13 mouse cellular contexts compared by ENCODE assay signal in the genomic region with DNA sequence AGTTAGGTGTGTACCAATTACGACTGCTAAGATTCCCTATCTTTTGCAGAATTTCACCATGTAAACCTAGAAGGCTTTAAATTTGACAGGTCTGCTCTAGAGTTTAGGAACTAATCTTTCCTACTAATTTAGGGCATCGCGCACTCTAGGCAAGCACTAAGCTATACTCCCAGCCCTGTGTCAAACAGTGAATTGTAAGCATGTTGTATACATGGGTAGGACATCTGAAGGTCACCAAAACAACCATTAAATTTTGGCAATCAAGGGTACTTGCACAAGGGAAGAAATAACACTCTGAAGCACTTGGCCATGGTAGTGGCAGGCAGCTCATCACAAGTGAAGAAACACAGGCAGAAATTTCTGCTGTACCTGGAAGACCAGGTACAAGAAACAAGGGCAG. TPM values are rescaled to one million over a fixed set of nuclear protein-coding genes. Genes with fewer than 3 reads are reported as not detected.
A peak's percentile ranks its signal among the peaks of the same experiment; 100 is the strongest.
DNase-seq lines count a peak whose midpoint lies in the region; ATAC-seq and TF ChIP-seq lines count a peak whose summit lies in the region.
"Had no signal": no experiment of that assay in that cellular context is flagged by ENCODE, and none has a peak within 500 bp of the region (broad histone marks: within the 10 kb centered on the region; RNA-seq: fewer than 3 reads in every experiment).

No protein-coding gene starts in this region.

- no peak for ATAC-seq in intestine, embryonic 14.5 days (replicated peaks; ENCODE audit: low FRiP score, low TSS enrichment, low read depth)
- no peak for ATAC-seq in intestine, embryonic 16.5 days
- no peak for ATAC-seq in limb, embryonic 12.5 days (ENCODE audit: insufficient number of reproducible peaks, insufficient read depth, low FRiP score, low TSS enrichment, low read depth)
- no peak for ATAC-seq in monocyte, adult 5-6 weeks (replicated peaks; ENCODE audit: insufficient number of reproducible peaks, low FRiP score, low TSS enrichment, poor library complexity, severe bottlenecking)

- H3K9ac ChIP-seq in intestine, embryonic 14.5 days (ENCODE audit: low read length), result no peak overlapping the region
- no peak overlapping the region for H3K9ac ChIP-seq in intestine, embryonic 16.5 days (ENCODE audit: low read depth, low read length)
- peak overlapping the region; percentile 100 for H3K9ac ChIP-seq in ES-Bruce4 (ENCODE audit: low read depth, poor library complexity, severe bottlenecking)
- no peak overlapping the region for H3K9ac ChIP-seq in limb, embryonic 12.5 days (replicated peaks)
- H3K9ac ChIP-seq: hindbrain, embryonic 15.5 days had no signal

- H3K27me3 ChIP-seq in intestine, embryonic 14.5 days (replicated peaks; ENCODE audit: control insufficient read depth, insufficient read depth, low read length), result no peaks in the 10 kb centered on the region
- no peaks in the 10 kb centered on the region for H3K27me3 ChIP-seq in intestine, embryonic 16.5 days (replicated peaks; ENCODE audit: control insufficient read depth, insufficient read depth, low read length)
- no peaks in the 10 kb centered on the region for H3K27me3 ChIP-seq in ES-Bruce4 (ENCODE audit: control insufficient read depth, insufficient read depth, low read length, poor library complexity, severe bottlenecking)
- H3K27me3 ChIP-seq in limb, embryonic 12.5 days, result no peaks in the 10 kb centered on the region
- H3K27me3 ChIP-seq: hindbrain, embryonic 15.5 days had no signal

- no peak overlapping the region for H3K27ac ChIP-seq in intestine, embryonic 14.5 days (ENCODE audit: low read depth)
- H3K27ac ChIP-seq in intestine, embryonic 16.5 days (ENCODE audit: low read length), result no peak overlapping the region
- peak overlapping the region; percentile 99 for H3K27ac ChIP-seq in ES-Bruce4 (ENCODE audit: insufficient read depth, low read length)
- peak overlapping the region; percentile 9; the same call in 1 of the 2 replicates for H3K27ac ChIP-seq in limb, embryonic 12.5 days
- H3K27ac ChIP-seq: hindbrain, embryonic 15.5 days; kidney, postnatal 0 days had no signal

- WGBS in intestine, embryonic 14.5 days, result 74% methylated on average over 3 of the region's 3 CpGs
- 75% methylated on average over 3 of the region's 3 CpGs for WGBS in intestine, embryonic 16.5 days
- 65% methylated on average over 3 of the region's 3 CpGs for WGBS in limb, embryonic 12.5 days

- no peak for TF ChIP-seq POLR2A in ES-Bruce4 (IDR thresholded peaks at IDR 0.05; ENCODE audit: insufficient read depth, low read length)

- no peak overlapping the region for H3K4me3 ChIP-seq in intestine, embryonic 14.5 days (ENCODE audit: low read depth, low read length)
- H3K4me3 ChIP-seq in intestine, embryonic 16.5 days (ENCODE audit: low read length), result no peak overlapping the region
- H3K4me3 ChIP-seq in ES-Bruce4 (ENCODE audit: low read depth, low read length), result no peak overlapping the region
- no peak overlapping the region for H3K4me3 ChIP-seq in limb, embryonic 12.5 days (replicated peaks)
- H3K4me3 ChIP-seq: hindbrain, embryonic 15.5 days had no signal

- no peak for TF ChIP-seq EP300 in ES-Bruce4 (IDR thresholded peaks at IDR 0.05; ENCODE audit: insufficient read depth, low read depth, low read length)

- peak overlapping the region; percentile 77; the same call in 1 of the 2 replicates for H3K4me2 ChIP-seq in intestine, embryonic 14.5 days (ENCODE audit: low read length)
- H3K4me2 ChIP-seq in intestine, embryonic 16.5 days (ENCODE audit: low read depth, low read length), result no peak overlapping the region
- H3K4me2 ChIP-seq in limb, embryonic 12.5 days, result no peak overlapping the region

- DNase-seq in intestine, embryonic 14.5 days (ENCODE audit: low spot score), result no peak
- DNase-seq in 3T3-L1 (ENCODE audit: low read depth, low spot score), result peak; percentile 6
- DNase-seq in left cerebral cortex, adult 11 months (ENCODE audit: low spot score), result no peak
- no peak for DNase-seq in thymus, postnatal 10 days (ENCODE audit: low spot score in 2 of 2)
- DNase-seq: cerebellum, adult 2 months had no signal

- H3K4me1 ChIP-seq in intestine, embryonic 14.5 days (replicated peaks; ENCODE audit: control insufficient read depth, insufficient read depth, low read length), result peaks cover 8% of the 10 kb centered on the region; the same call in 1 of the 2 replicates
- peaks cover 12% of the 10 kb centered on the region for H3K4me1 ChIP-seq in intestine, embryonic 16.5 days (ENCODE audit: control insufficient read depth, insufficient read depth, low read length)
- peaks cover 5% of the 10 kb centered on the region for H3K4me1 ChIP-seq in ES-Bruce4 (ENCODE audit: control insufficient read depth, insufficient read depth, low read length)
- peaks cover 15% of the 10 kb centered on the region for H3K4me1 ChIP-seq in limb, embryonic 12.5 days (replicated peaks)

- H3K9me3 ChIP-seq in intestine, embryonic 14.5 days (ENCODE audit: control insufficient read depth, low read length), result no peaks in the 10 kb centered on the region
- no peaks in the 10 kb centered on the region for H3K9me3 ChIP-seq in intestine, embryonic 16.5 days (ENCODE audit: control insufficient read depth, low read length)
- no peaks in the 10 kb centered on the region for H3K9me3 ChIP-seq in ES-Bruce4 (replicated peaks; ENCODE audit: control insufficient read depth, insufficient read depth, low read length, poor library complexity, severe bottlenecking)
- H3K9me3 ChIP-seq in limb, embryonic 12.5 days, result no peaks in the 10 kb centered on the region
- H3K9me3 ChIP-seq: hindbrain, embryonic 15.5 days had no signal

- H3K36me3 ChIP-seq in intestine, embryonic 14.5 days (ENCODE audit: control insufficient read depth, insufficient read depth, low read length), result peaks cover 12% of the 10 kb centered on the region
- no peaks in the 10 kb centered on the region for H3K36me3 ChIP-seq in intestine, embryonic 16.5 days (ENCODE audit: control insufficient read depth, insufficient read depth, low read length)
- peaks cover 31% of the 10 kb centered on the region for H3K36me3 ChIP-seq in ES-Bruce4 (ENCODE audit: control insufficient read depth, insufficient read depth, low read length, poor library complexity, severe bottlenecking)
- peaks cover 22% of the 10 kb centered on the region for H3K36me3 ChIP-seq in limb, embryonic 12.5 days

- no peak for TF ChIP-seq CTCF in ES-Bruce4 (IDR thresholded peaks at IDR 0.05; ENCODE audit: low read depth, low read length)

RNA-seq across cellular contexts. Expression of gene Rcc1, which starts 2.6 kb away (rescaled TPM):
- polyA plus RNA-seq in intestine, embryonic 14.5 days (2014; fragmentation: Nextera tagmentation; extraction: Ambion mirVana), result 65.7 and 66.6 TPM in 2 replicates
- 82.2 and 90.6 TPM in 2 replicates for polyA plus RNA-seq in intestine, embryonic 16.5 days (2015; fragmentation: Nextera tagmentation; extraction: Ambion mirVana)
- polyA plus RNA-seq in ES-Bruce4 (2011; ENCODE audit: insufficient read depth, insufficient read length, low read depth, missing spikeins), result 78.8 and 83.1 TPM in 2 replicates
- 101 and 102 TPM in 2 replicates for polyA plus RNA-seq in limb, embryonic 12.5 days (2016; fragmentation: Nextera tagmentation; extraction: Ambion mirVana)
- total RNA-seq in monocyte, adult 5-6 weeks (2017), result 2.9 to 7.7 TPM (median 6.1 TPM) in 3 replicates

RNA-seq across cellular contexts. Expression of gene Trnau1ap, which starts 21.5 kb away (rescaled TPM):
- 72.8 and 75.4 TPM in 2 replicates for polyA plus RNA-seq in intestine, embryonic 14.5 days (2014; fragmentation: Nextera tagmentation; extraction: Ambion mirVana)
- polyA plus RNA-seq in intestine, embryonic 16.5 days (2015; fragmentation: Nextera tagmentation; extraction: Ambion mirVana), result 79.6 and 81.1 TPM in 2 replicates
- polyA plus RNA-seq in ES-Bruce4 (2011; ENCODE audit: insufficient read depth, insufficient read length, low read depth, missing spikeins), result 35.2 and 36.1 TPM in 2 replicates
- polyA plus RNA-seq in limb, embryonic 12.5 days (2016; fragmentation: Nextera tagmentation; extraction: Ambion mirVana), result 84.7 and 87.5 TPM in 2 replicates
- 42.3 to 56.8 TPM (median 49.3 TPM) in 3 replicates for total RNA-seq in monocyte, adult 5-6 weeks (2017)

RNA-seq across cellular contexts. Expression of gene Rab42, which starts 47.7 kb away (rescaled TPM):
- 1.6 and 1.7 TPM in 2 replicates for polyA plus RNA-seq in intestine, embryonic 14.5 days (2014; fragmentation: Nextera tagmentation; extraction: Ambion mirVana)
- polyA plus RNA-seq in intestine, embryonic 16.5 days (2015; fragmentation: Nextera tagmentation; extraction: Ambion mirVana), result 5.3 and 7.8 TPM in 2 replicates
- polyA plus RNA-seq in ES-Bruce4 (2011; ENCODE audit: insufficient read depth, insufficient read length, low read depth, missing spikeins), result 0.90 TPM in 1 of 2 replicates, not detected in the other
- 1.3 and 1.5 TPM in 2 replicates for polyA plus RNA-seq in limb, embryonic 12.5 days (2016; fragmentation: Nextera tagmentation; extraction: Ambion mirVana)
- not detected in 3 replicates for total RNA-seq in monocyte, adult 5-6 weeks (2017)
- total RNA-seq: liver, adult 2 months; megakaryocyte, adult 5-6 weeks had no signal
- polyA plus RNA-seq: liver, adult 2 months had no signal

Comparison
In these comparisons a context has a peak if more than half of its experiments do, and no peak if none do; other contexts are left out.
1. H3K27ac ChIP-seq: peak in ES-Bruce4 (single experiment) and limb, embryonic 12.5 days (single experiment); none in intestine, embryonic 14.5 days (single experiment) and intestine, embryonic 16.5 days (single experiment).